Mouse (Mus musculus) heart, embryonic 16.5 days (tissue): ENCODE measurements at regions not wholly inside any gene's neighbourhood (a gene's known extent, or its start where the extent isn't known, plus 50 kb on each side); places are given as distances from the start of the nearest gene placed in this dataset.

Experiments used
- ATAC-seq: fragments of 200-750 bp; cut with Nextera tagmentation; replicated peaks from 2 replicates; pipeline ENCODE4 v1.8.0; 2017; ENCODE audit warnings: moderate number of reproducible peaks; ENCODE audit not compliant: insufficient read depth, low FRiP score; ENCODE audit errors: extremely low read depth
- H3K27ac ChIP-seq: fragments of 300-500 bp; sonication (generic); 2 replicates; pipeline ENCODE4 v1.5.1; 2014; ENCODE audit warnings: mild to moderate bottlenecking, low read length, control low read depth, moderate library complexity
- H3K27me3 ChIP-seq: fragments of 300-500 bp; sonication (generic); 2 replicates; pipeline ENCODE4 v1.6.1; 2014; ENCODE audit warnings: low read length, mixed read lengths; ENCODE audit not compliant: control insufficient read depth, insufficient read depth
- H3K36me3 ChIP-seq: fragments of 300-500 bp; sonication (generic); 2 replicates; pipeline ENCODE4 v1.6.1; 2014; ENCODE audit not compliant: control insufficient read depth, insufficient read depth
- H3K4me1 ChIP-seq: fragments of 300-500 bp; sonication (generic); 2 replicates; pipeline ENCODE4 v1.6.1; 2014; ENCODE audit warnings: low read length, mixed read lengths; ENCODE audit not compliant: control insufficient read depth, insufficient read depth
- H3K4me2 ChIP-seq: fragments of 300-500 bp; sonication (generic); 2 replicates; pipeline ENCODE4 v1.6.1; 2014; ENCODE audit warnings: low read depth, mild to moderate bottlenecking, control low read depth, low read length
- H3K4me3 ChIP-seq: fragments of 300-500 bp; sonication (generic); 2 replicates; pipeline ENCODE4 v1.5.1; 2014; ENCODE audit warnings: mild to moderate bottlenecking, control low read depth, low read length
- H3K9ac ChIP-seq: fragments of 300-500 bp; sonication (generic); 2 replicates; pipeline ENCODE4 v1.6.1; 2014; ENCODE audit warnings: low read length, control low read depth
- H3K9me3 ChIP-seq: fragments of 300-500 bp; sonication (generic); replicated peaks from 2 replicates; pipeline ENCODE4 v1.6.1; 2016; ENCODE audit warnings: low read length; ENCODE audit not compliant: control insufficient read depth
- WGBS: fragments of 180-500 bp; shearing (Covaris S2); extraction: QIAGEN DNeasy Blood & Tissue Kit; methylation state at CpG from one replicate; pipeline ENCODE4 v1.1.7; 2014; 5-methylcytosine and 5-hydroxymethylcytosine counted together

- ATAC-seq, result no peak
- Histone ChIP-seq H3K4me1 (no peaks in the 10 kb centered on the region), H3K36me3 (no peaks in the 10 kb centered on the region), H3K27me3 (no peaks in the 10 kb centered on the region), H3K4me2 (no peak overlapping the region), H3K4me3 (no peak overlapping the region), H3K27ac (no peak overlapping the region), H3K9me3 (0 out of 2 replicates have a peak, but pooled peaks cover 2% of the 10 kb centered on the region), H3K9ac (no peak overlapping the region)
- WGBS, result 41% methylated on average over 5 of the region's 5 CpGs
Measured at GRCm38 (mm10) chr9:115778862-115779261, 130.4 kb upstream of the Gadl1 start.

GRCm38 (mm10) chr9:115799330-115799729, 109.9 kb upstream of the Gadl1 start:
- no peaks in the 10 kb centered on the region for H3K36me3 ChIP-seq
- no peak overlapping the region for H3K9ac ChIP-seq
- ATAC-seq, result no peak
- WGBS, result 92% methylated on average over 3 of the region's 3 CpGs
- no peaks in the 10 kb centered on the region for H3K27me3 ChIP-seq
- H3K4me2 ChIP-seq, result no peak overlapping the region
- no peak overlapping the region for H3K4me3 ChIP-seq
- H3K9me3 ChIP-seq, result no peaks in the 10 kb centered on the region
- H3K27ac ChIP-seq, result no peak overlapping the region
- H3K4me1 ChIP-seq, result no peaks in the 10 kb centered on the region

DNA sequence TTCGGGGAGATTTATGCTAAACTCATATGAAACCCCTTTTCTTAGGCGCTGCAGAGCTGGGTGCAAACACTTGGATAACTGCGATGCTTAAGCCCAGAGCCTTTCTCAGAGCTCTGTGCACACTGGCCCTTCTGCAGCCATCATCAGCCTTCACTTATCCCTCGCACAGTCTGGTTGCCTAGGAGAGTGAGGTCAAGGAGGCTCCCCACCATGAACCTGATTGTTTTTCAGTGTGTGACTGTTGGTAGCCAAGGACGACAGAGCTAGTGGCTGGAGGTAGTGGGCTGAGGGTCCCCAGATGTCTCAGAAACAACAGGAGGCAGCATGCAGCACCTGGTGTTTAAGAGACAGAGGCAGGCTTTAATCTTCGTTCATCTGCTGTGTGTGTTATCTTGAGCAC, 108.6 kb upstream of the Gadl1 start:
- Histone ChIP-seq H3K27me3 (no peaks in the 10 kb centered on the region), H3K27ac (no peak overlapping the region), H3K4me2 (no peak overlapping the region), H3K9me3 (no peaks in the 10 kb centered on the region), H3K4me1 (no peaks in the 10 kb centered on the region), H3K4me3 (no peak overlapping the region), H3K36me3 (no peaks in the 10 kb centered on the region), H3K9ac (no peak overlapping the region)
- 49% methylated on average over 6 of the region's 6 CpGs for WGBS
- no peak for ATAC-seq

DNA sequence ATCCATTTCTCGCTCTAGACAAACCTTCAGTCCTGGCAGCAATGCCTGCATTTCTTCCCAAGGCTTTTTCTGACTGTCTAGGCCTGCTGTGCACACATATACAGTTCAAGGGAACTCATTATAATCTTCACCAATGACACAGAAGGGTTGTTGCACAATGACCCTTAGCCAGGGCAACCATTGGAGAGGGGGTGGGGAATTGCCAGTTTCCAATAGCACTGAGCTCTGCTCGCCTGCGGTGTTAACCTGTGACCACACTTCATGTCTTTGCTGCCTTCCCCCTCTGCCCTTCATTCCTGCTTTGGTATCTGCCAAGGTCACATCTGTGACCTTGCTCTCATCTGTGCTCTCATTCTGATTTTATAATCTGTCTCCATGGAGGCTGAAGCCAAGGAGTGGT, 106.2 kb upstream of the Gadl1 start:
- no peaks in the 10 kb centered on the region for H3K27me3 ChIP-seq
- ATAC-seq, result no peak
- no peak overlapping the region for H3K27ac ChIP-seq
- WGBS, result 86% methylated on average over 3 of the region's 3 CpGs
- H3K4me1 ChIP-seq, result no peaks in the 10 kb centered on the region
- no peak overlapping the region for H3K4me3 ChIP-seq
- H3K36me3 ChIP-seq, result no peaks in the 10 kb centered on the region
- H3K4me2 ChIP-seq, result no peak overlapping the region
- no peak overlapping the region for H3K9ac ChIP-seq
- H3K9me3 ChIP-seq, result no peaks in the 10 kb centered on the region

DNA sequence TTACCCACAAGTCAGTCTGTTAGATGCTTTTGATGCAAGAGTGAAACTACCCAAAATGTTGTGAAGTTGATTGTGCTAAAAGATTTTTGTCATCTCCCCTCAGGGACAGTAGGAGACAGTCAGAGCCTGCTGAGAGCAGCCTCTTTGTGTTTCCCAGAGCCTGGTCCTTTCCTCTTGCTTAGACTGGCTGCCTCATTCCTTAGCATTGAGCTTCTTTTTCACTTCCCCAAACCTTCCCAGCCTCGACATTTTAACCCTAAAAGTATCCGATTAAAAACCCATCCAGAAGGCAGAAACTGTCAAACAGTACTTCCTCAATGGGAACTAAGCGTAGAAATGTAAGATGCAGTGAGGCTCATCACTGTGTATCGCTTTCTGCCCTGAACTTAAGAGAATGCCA, 104.0 kb upstream of the Gadl1 start:
- Histone ChIP-seq H3K9ac (no peak overlapping the region), H3K36me3 (no peaks in the 10 kb centered on the region), H3K27ac (no peak overlapping the region), H3K4me1 (no peaks in the 10 kb centered on the region), H3K27me3 (no peaks in the 10 kb centered on the region), H3K4me2 (no peak overlapping the region), H3K9me3 (no peaks in the 10 kb centered on the region), H3K4me3 (no peak overlapping the region)
- no peak for ATAC-seq
- 54% methylated on average over 4 of the region's 4 CpGs for WGBS

DNA sequence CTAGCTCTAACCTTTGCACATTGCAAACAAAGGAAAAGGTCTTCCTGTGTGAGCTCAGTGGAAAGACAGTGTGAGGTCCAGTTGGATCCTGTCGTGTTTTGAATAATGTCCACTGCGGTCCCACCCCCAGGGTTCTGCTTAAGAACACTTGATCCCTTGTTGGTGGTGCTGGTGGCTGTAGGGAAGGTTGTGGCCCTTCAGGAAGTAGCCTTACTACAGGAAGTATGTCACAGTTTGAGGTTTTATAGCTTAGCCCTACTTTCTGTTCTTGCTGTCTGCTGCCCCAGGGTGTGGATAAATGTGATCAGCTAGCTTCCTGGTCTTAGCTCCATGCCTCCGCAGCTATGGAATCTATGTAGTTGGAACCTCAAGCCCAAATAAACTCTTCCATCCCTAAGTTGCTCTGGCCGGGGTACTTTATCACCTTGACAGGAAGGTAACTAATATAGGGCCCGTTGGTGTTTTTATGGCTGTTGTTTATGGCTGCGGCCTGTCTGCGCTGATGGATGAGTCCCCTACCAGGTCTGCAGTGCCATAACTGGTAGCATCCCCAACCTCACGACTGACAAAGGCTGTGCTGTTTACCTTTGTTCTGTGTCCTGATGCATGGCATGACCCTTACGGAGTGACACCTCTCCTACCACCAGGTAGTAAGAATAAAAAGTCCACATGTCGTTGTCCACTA, 103.1 kb upstream of the Gadl1 start:
- no peak for ATAC-seq

DNA sequence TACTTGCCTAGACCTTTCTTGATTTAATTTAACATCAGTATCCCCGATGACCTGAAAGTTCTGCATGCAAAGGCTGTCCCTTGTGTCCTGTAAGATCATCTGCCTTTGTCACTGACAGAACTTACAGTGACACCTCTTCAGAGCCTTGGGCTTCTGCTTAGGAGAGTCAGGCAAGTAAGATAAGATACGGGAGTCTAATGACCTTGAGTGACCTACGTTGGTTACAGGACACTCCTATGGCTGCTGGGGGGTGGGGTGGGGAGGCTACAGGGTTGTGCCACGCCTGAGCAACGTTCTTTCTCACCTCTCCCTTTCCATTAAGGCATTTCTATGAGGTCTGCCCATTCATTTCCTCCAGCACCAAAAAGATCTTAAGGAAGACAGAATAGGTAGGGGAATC, 69.1 kb upstream of the Gadl1 start:
- Histone ChIP-seq H3K27ac (no peak overlapping the region), H3K36me3 (no peaks in the 10 kb centered on the region), H3K4me3 (no peak overlapping the region), H3K9me3 (no peaks in the 10 kb centered on the region), H3K9ac (no peak overlapping the region), H3K4me2 (no peak overlapping the region), H3K27me3 (no peaks in the 10 kb centered on the region), H3K4me1 (peaks cover 3% of the 10 kb centered on the region; the same call in 1 of the 2 replicates)
- 41% methylated on average over 5 of the region's 5 CpGs for WGBS
- no peak for ATAC-seq

More for the DNA sequence above, 103.1 kb upstream of the Gadl1 start:
- H3K27ac ChIP-seq, result no peak overlapping the region
- H3K9me3 ChIP-seq, result no peaks in the 10 kb centered on the region
- no peak overlapping the region for H3K4me2 ChIP-seq
- H3K4me1 ChIP-seq, result no peaks in the 10 kb centered on the region
- H3K9ac ChIP-seq, result no peak overlapping the region
- no peak overlapping the region for H3K4me3 ChIP-seq
- H3K36me3 ChIP-seq, result no peaks in the 10 kb centered on the region
- 70% methylated on average over 10 of the region's 10 CpGs for WGBS
- H3K27me3 ChIP-seq, result no peaks in the 10 kb centered on the region

DNA sequence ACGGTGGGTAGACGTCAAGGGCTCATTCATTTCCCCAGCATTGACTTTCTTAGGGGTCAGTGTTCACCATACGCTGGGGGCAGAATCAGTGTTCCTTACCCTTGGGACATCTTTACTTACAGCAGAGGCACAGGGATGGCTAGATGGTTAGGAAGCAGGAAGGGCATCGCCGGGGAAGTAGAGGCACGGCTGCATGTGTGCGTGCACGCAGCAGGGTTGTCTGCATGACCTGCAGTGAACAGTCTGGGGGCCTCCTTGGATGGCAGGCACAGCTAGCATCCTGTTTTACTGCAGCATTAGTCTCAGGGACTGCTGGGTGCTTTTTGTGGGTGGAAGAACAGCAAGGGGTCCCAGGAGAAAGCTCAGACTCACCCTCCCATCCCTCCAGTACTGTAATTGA, 68.5 kb upstream of the Gadl1 start:
- no peak for ATAC-seq
- Histone ChIP-seq H3K27me3 (no peaks in the 10 kb centered on the region), H3K4me2 (no peak overlapping the region), H3K9me3 (no peaks in the 10 kb centered on the region), H3K4me1 (peaks cover 3% of the 10 kb centered on the region; the same call in 1 of the 2 replicates), H3K36me3 (no peaks in the 10 kb centered on the region), H3K27ac (no peak overlapping the region), H3K9ac (no peak overlapping the region), H3K4me3 (no peak overlapping the region)
- 79% methylated on average over 8 of the region's 8 CpGs for WGBS

DNA sequence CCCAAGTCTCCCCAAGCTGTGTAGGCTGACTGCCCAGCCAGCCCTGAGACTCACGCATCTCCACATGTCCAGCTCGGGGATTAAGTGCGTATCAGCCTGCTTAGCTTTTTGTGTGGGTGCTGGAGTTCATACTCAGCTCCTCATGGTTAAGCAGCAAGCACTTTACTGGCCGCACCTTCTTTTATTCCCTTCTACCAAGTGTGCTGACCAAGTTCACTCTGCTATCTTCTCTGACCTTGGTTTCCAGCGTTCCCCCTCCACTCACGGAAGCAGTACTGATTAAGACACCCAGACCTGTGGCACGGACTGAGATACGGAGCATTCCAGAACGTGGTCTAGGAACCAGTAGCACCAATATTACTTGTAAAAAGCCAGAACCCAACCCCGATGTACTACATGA, 67.6 kb upstream of the Gadl1 start:
- Histone ChIP-seq H3K9me3 (no peaks in the 10 kb centered on the region), H3K27me3 (no peaks in the 10 kb centered on the region), H3K4me1 (peaks cover 3% of the 10 kb centered on the region; the same call in 1 of the 2 replicates), H3K36me3 (no peaks in the 10 kb centered on the region), H3K4me2 (no peak overlapping the region), H3K4me3 (no peak overlapping the region), H3K27ac (no peak overlapping the region), H3K9ac (no peak overlapping the region)
- WGBS, result 46% methylated on average over 10 of the region's 10 CpGs
- ATAC-seq, result no peak
